Mouse (Mus musculus) ES-Bruce4 (cell line): Measurements from ENCODE around the gene Psma6. TPM values are rescaled to one million over a fixed set of nuclear protein-coding genes. Genes with fewer than 3 reads are reported as not detected.

ENCODE experiments used
- H3K27ac ChIP-seq: 2 replicates; pipeline ENCODE4 v1.5.1; 2012; ENCODE audit warnings: low read length, inconsistent platforms; ENCODE audit not compliant: insufficient read depth
- H3K27me3 ChIP-seq: 2 replicates; pipeline ENCODE4 v1.6.1; 2012; ENCODE audit warnings: mild to moderate bottlenecking, low read length, inconsistent platforms; ENCODE audit not compliant: control insufficient read depth, poor library complexity, insufficient read depth, severe bottlenecking
- H3K36me3 ChIP-seq: 2 replicates; pipeline ENCODE4 v1.6.1; 2012; ENCODE audit warnings: inconsistent platforms, mild to moderate bottlenecking, low read length, moderate library complexity; ENCODE audit not compliant: control insufficient read depth, poor library complexity, insufficient read depth, severe bottlenecking
- H3K4me1 ChIP-seq: one replicate; pipeline ENCODE4 v1.8.1; 2011; ENCODE audit warnings: low read length; ENCODE audit not compliant: control insufficient read depth, insufficient read depth
- H3K4me3 ChIP-seq: 2 replicates; pipeline ENCODE4 v1.5.1; 2011; ENCODE audit warnings: low read depth, mild to moderate bottlenecking, low read length
- H3K9ac ChIP-seq: 2 replicates; pipeline ENCODE4 v1.6.1; 2012; ENCODE audit warnings: low read depth, mild to moderate bottlenecking, inconsistent platforms; ENCODE audit not compliant: poor library complexity, severe bottlenecking
- H3K9me3 ChIP-seq: replicated peaks from 2 replicates; pipeline ENCODE4 v1.6.1; 2012; ENCODE audit warnings: mild to moderate bottlenecking, low read length, inconsistent platforms; ENCODE audit not compliant: control insufficient read depth, poor library complexity, insufficient read depth, severe bottlenecking
- CTCF ChIP-seq: IDR thresholded peaks from one replicate; pipeline ENCODE4 v1.8.1; 2011; ENCODE audit warnings: low read depth, low read length
- EP300 ChIP-seq: IDR thresholded peaks from 2 replicates; pipeline ENCODE4 v1.6.1; 2011; ENCODE audit warnings: low read depth, low read length; ENCODE audit not compliant: insufficient read depth
- POLR2A ChIP-seq: IDR thresholded peaks from one replicate; pipeline ENCODE4 v1.8.1; 2011; ENCODE audit warnings: low read length; ENCODE audit not compliant: insufficient read depth
- polyA plus RNA-seq: library from polyadenylated mRNA; stranded (reverse); fragments of >200 nt; gene quantifications from 2 replicates; pipeline ENCODE4 v1.2.4, GENCODE M21; 2011; ENCODE audit warnings: low read depth; ENCODE audit not compliant: missing spikeins, insufficient read depth, insufficient read length

Psma6 gene
- polyA plus RNA-seq, 1 experiment = 308 TPM

- Histone ChIP-seq H3K9ac (no peak overlapping the region), H3K27ac (no peak overlapping the region), H3K36me3 (peaks cover 37% of the 10 kb centered on the region), H3K9me3 (no peaks in the 10 kb centered on the region), H3K4me1 (no peaks in the 10 kb centered on the region), H3K4me3 (no peak overlapping the region), H3K27me3 (no peaks in the 10 kb centered on the region)
- TF ChIP-seq CTCF = no peak
- TF ChIP-seq POLR2A = no peak
- TF ChIP-seq EP300 = no peak
Measured at GRCm38 (mm10) chr12:55415762-55416161, 31.7 kb downstream of the Psma6 start.

GRCm38 (mm10) chr12:55420220-55420619 is 36.2 kb downstream of the Psma6 start:
- Histone ChIP-seq H3K36me3 (peaks cover 18% of the 10 kb centered on the region), H3K9ac (peak overlapping the region; percentile 33), H3K27me3 (no peaks in the 10 kb centered on the region), H3K9me3 (no peaks in the 10 kb centered on the region), H3K4me3 (peak overlapping the region; percentile 29), H3K27ac (peak overlapping the region; percentile 23), H3K4me1 (no peaks in the 10 kb centered on the region)
- TF ChIP-seq CTCF = no peak

GRCm38 (mm10) chr12:55422057-55422456 is 38.0 kb downstream of the Psma6 start:
- Histone ChIP-seq H3K27ac (no peak overlapping the region), H3K9me3 (no peaks in the 10 kb centered on the region), H3K4me3 (no peak overlapping the region), H3K27me3 (no peaks in the 10 kb centered on the region), H3K36me3 (peaks cover 8% of the 10 kb centered on the region), H3K9ac (no peak overlapping the region), H3K4me1 (no peaks in the 10 kb centered on the region)
- TF ChIP-seq CTCF (no peak), EP300 (no peak), POLR2A (no peak)

- no peak overlapping the region for H3K9ac ChIP-seq
- H3K9me3 ChIP-seq = no peaks in the 10 kb centered on the region
- H3K27me3 ChIP-seq = no peaks in the 10 kb centered on the region
- no peak overlapping the region for H3K4me3 ChIP-seq
- no peaks in the 10 kb centered on the region for H3K36me3 ChIP-seq
- no peaks in the 10 kb centered on the region for H3K4me1 ChIP-seq
- H3K27ac ChIP-seq = no peak overlapping the region
- TF ChIP-seq POLR2A = no peak
- no peak for TF ChIP-seq CTCF
- TF ChIP-seq EP300 = no peak
Measured at GRCm38 (mm10) chr12:55426300-55426699, 42.3 kb downstream of the Psma6 start.

- Histone ChIP-seq H3K27me3 (no peaks in the 10 kb centered on the region), H3K4me1 (no peaks in the 10 kb centered on the region), H3K9me3 (no peaks in the 10 kb centered on the region), H3K36me3 (no peaks in the 10 kb centered on the region), H3K27ac (no peak overlapping the region), H3K9ac (no peak overlapping the region), H3K4me3 (no peak overlapping the region)
- TF ChIP-seq EP300 (no peak), CTCF (no peak), POLR2A (no peak)
Measured at GRCm38 (mm10) chr12:55429201-55429600, 45.2 kb downstream of the Psma6 start.

- Histone ChIP-seq H3K9ac (no peak overlapping the region), H3K27ac (no peak overlapping the region), H3K27me3 (no peaks in the 10 kb centered on the region), H3K9me3 (no peaks in the 10 kb centered on the region), H3K36me3 (no peaks in the 10 kb centered on the region), H3K4me1 (no peaks in the 10 kb centered on the region), H3K4me3 (no peak overlapping the region)
- TF ChIP-seq CTCF (no peak), EP300 (no peak), POLR2A (no peak)
Measured at GRCm38 (mm10) chr12:55429956-55430355, 45.9 kb downstream of the Psma6 start.

- no peak overlapping the region for H3K27ac ChIP-seq
- no peaks in the 10 kb centered on the region for H3K9me3 ChIP-seq
- peaks cover 6% of the 10 kb centered on the region for H3K4me1 ChIP-seq
- H3K36me3 ChIP-seq = no peaks in the 10 kb centered on the region
- H3K4me3 ChIP-seq = no peak overlapping the region
- H3K27me3 ChIP-seq = no peaks in the 10 kb centered on the region
- no peak for TF ChIP-seq CTCF
- no peak for TF ChIP-seq POLR2A
- TF ChIP-seq EP300 = no peak
- no peak overlapping the region for H3K9ac ChIP-seq
Measured at GRCm38 (mm10) chr12:55432284-55432919, 48.4 kb downstream of the Psma6 start.
